Mouse (Mus musculus): ENCODE measurements around the gene Pa2g4.
"Not testable (repeated sequence)": the region's sequence is repeated elsewhere in the genome, so short reads cannot be mapped to it uniquely, and the experiment has no call there.

Pa2g4 gene

GRCm38 (mm10) chr10:128575063-128575462 lies 9.3 kb upstream of the Pa2g4 start:
- DNase-seq, result no peak

- DNase-seq, result no peak
Observed at GRCm38 (mm10) chr10:128565206-128565787, 490 bp downstream of the Pa2g4 start.

GRCm38 (mm10) chr10:128563544-128563943 lies 2.2 kb downstream of the Pa2g4 start:
- DNase-seq, result no peak

GRCm38 (mm10) chr10:128556963-128557362 lies 8.8 kb downstream of the Pa2g4 start:
- no peak for DNase-seq

GRCm38 (mm10) chr10:128556286-128556685 lies 9.5 kb downstream of the Pa2g4 start:
- no peak for DNase-seq

- DNase-seq, result not testable (repeated sequence)
Observed at GRCm38 (mm10) chr10:128555567-128555966, 10.2 kb downstream of the Pa2g4 start.

GRCm38 (mm10) chr10:128550144-128550823 lies 15.5 kb downstream of the Pa2g4 start:
- DNase-seq, result peak; percentile 59

GRCm38 (mm10) chr10:128549682-128550057 lies 16.1 kb downstream of the Pa2g4 start:
- peak; percentile 80 for DNase-seq

GRCm38 (mm10) chr10:128548947-128549681 lies 16.7 kb downstream of the Pa2g4 start, which contains the start of gene Rpl41:
Rpl41 (minus strand) TSS chr10:128549305.
- peak; percentile 97 for DNase-seq

- not testable (repeated sequence) for DNase-seq
Observed at GRCm38 (mm10) chr10:128548051-128548791, 17.6 kb downstream of the Pa2g4 start.

GRCm38 (mm10) chr10:128547361-128548032 lies 18.3 kb downstream of the Pa2g4 start, which contains the start of gene Zc3h10:
Zc3h10 (minus strand) TSS chr10:128547774.
- DNase-seq, result peak; percentile 97

GRCm38 (mm10) chr10:128546787-128547186 lies 19.0 kb downstream of the Pa2g4 start:
- DNase-seq, result no peak

- DNase-seq, result no peak
Observed at GRCm38 (mm10) chr10:128546361-128546760, 19.4 kb downstream of the Pa2g4 start.

- peak; percentile 54 for DNase-seq
Observed at GRCm38 (mm10) chr10:128545570-128545898, 20.3 kb downstream of the Pa2g4 start.

- peak; percentile 59 for DNase-seq
Observed at GRCm38 (mm10) chr10:128544674-128545569, 20.9 kb downstream of the Pa2g4 start.

- DNase-seq, result peak; percentile 51
Observed at GRCm38 (mm10) chr10:128544151-128544657, 21.6 kb downstream of the Pa2g4 start.

- DNase-seq, result no peak
Observed at GRCm38 (mm10) chr10:128543100-128543499, 22.7 kb downstream of the Pa2g4 start.

GRCm38 (mm10) chr10:128538340-128538870 lies 27.4 kb downstream of the Pa2g4 start:
- DNase-seq, result no peak

GRCm38 (mm10) chr10:128536266-128536940 lies 29.4 kb downstream of the Pa2g4 start:
- DNase-seq, result peak; percentile 87

GRCm38 (mm10) chr10:128535624-128536265 lies 30.0 kb downstream of the Pa2g4 start:
- DNase-seq, result no peak
